Mouse (Mus musculus): ENCODE measurements at regions not wholly inside any gene's neighbourhood (a gene's known extent, or its start where the extent isn't known, plus 50 kb on each side); places are given as distances from the start of the nearest gene placed in this dataset.

DNA sequence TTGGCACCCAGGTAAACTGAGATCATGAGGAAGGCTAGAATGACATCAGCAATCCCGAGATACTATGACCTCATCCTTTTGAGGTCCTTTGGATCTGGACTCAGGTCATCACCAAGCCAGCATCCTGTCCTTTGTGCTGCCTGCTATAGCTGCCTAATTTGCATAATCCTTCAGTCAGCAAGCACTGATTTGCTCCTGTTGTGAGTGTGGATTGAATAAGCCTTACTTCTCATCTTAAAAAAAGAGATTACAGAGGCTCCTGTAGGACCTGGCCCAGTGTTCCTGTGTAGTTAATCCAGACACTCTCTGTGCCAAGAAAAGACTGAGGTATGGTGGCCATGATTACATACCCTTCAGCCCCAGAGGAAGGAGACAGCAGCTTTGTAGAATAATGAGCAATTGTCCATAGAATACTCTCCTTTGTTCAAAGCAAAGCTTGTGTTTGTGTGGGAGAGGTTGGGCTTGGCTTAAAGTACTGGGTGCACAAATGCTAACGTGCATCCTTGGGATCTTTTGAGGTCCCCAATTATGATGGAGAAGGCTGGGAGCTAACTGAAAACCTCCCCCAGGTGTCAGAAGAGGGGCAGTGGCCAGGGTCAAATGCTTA lies 50.4 kb upstream of the Sorl1 start:
- no peaks in the 10 kb centered on the region for H3K4me1 ChIP-seq (replicated peaks; ENCODE audit: insufficient read depth, low read length)
- no peak overlapping the region for H3K4me3 ChIP-seq (replicated peaks; ENCODE audit: low read depth, low read length)
- H3K9ac ChIP-seq (ENCODE audit: low read depth, low read length), result no peak overlapping the region
- TF ChIP-seq CTCF (IDR thresholded peaks at IDR 0.05; ENCODE audit: low read depth), result no peak
- no peaks in the 10 kb centered on the region for H3K27me3 ChIP-seq (ENCODE audit: insufficient read depth, low read length)
- 43% methylated on average over 2 of the region's 2 CpGs for WGBS
- no peak for DNase-seq (ENCODE audit: low spot score)
- H3K9me3 ChIP-seq (replicated peaks; ENCODE audit: low read length), result no peaks in the 10 kb centered on the region
- no peak overlapping the region for H3K4me2 ChIP-seq (ENCODE audit: low read length)
- no peak for ATAC-seq (replicated peaks; ENCODE audit: low FRiP score, low read depth)
- no peaks in the 10 kb centered on the region for H3K36me3 ChIP-seq (ENCODE audit: insufficient read depth, low read length)
- H3K27ac ChIP-seq, result no peak overlapping the region

All from kidney, postnatal 0 days (tissue).